Mouse (Mus musculus): Measurements from ENCODE around the gene Ang. TPM values are rescaled to one million over a fixed set of nuclear protein-coding genes. Genes with fewer than 3 reads are reported as not detected.
"Not testable (repeated sequence)": the region's sequence is repeated elsewhere in the genome, so short reads cannot be mapped to it uniquely, and the experiment has no call there.

Gene Ang
- polyA plus RNA-seq, 1 experiment from 2014 or later, result 2.8 TPM

- Histone ChIP-seq H3K4me2 (replicated peaks; ENCODE audit: low read depth, low read length) (no peak overlapping the region), H3K27me3 (ENCODE audit: control insufficient read depth, insufficient read depth, low read length) (no peaks in the 10 kb centered on the region), H3K4me3 (ENCODE audit: low read depth, low read length) (no peak overlapping the region), H3K36me3 (ENCODE audit: control insufficient read depth, insufficient read depth, low read length) (no peaks in the 10 kb centered on the region), H3K27ac (ENCODE audit: low read depth, low read length) (no peak overlapping the region), H3K9ac (ENCODE audit: low read depth, low read length) (no peak overlapping the region), H3K9me3 (ENCODE audit: control insufficient read depth, low read length) (no peaks in the 10 kb centered on the region), H3K4me1 (replicated peaks; ENCODE audit: control insufficient read depth, insufficient read depth, low read length) (no peaks in the 10 kb centered on the region)
- 47% methylated on average over 3 of the region's 3 CpGs for WGBS
- ATAC-seq (ENCODE audit: low FRiP score) (no peak), DNase-seq (ENCODE audit: low spot score) (no peak)
Observed at GRCm38 (mm10) chr14:51093496-51093895, 2.5 kb downstream of the Ang start.

- Histone ChIP-seq H3K27me3 (ENCODE audit: control insufficient read depth, insufficient read depth, low read length) (no peaks in the 10 kb centered on the region), H3K4me2 (replicated peaks; ENCODE audit: low read depth, low read length) (no peak overlapping the region), H3K27ac (ENCODE audit: low read depth, low read length) (no peak overlapping the region), H3K9ac (ENCODE audit: low read depth, low read length) (no peak overlapping the region), H3K9me3 (ENCODE audit: control insufficient read depth, low read length) (no peaks in the 10 kb centered on the region), H3K4me3 (ENCODE audit: low read depth, low read length) (no peak overlapping the region), H3K36me3 (ENCODE audit: control insufficient read depth, insufficient read depth, low read length) (no peaks in the 10 kb centered on the region), H3K4me1 (replicated peaks; ENCODE audit: control insufficient read depth, insufficient read depth, low read length) (no peaks in the 10 kb centered on the region)
- ATAC-seq (ENCODE audit: low FRiP score) (no peak), DNase-seq (ENCODE audit: low spot score) (no peak)
- 83% methylated on average over 5 of the region's 5 CpGs for WGBS
Observed at GRCm38 (mm10) chr14:51094096-51094875, 3.3 kb downstream of the Ang start.

GRCm38 (mm10) chr14:51094921-51095320 lies 4.0 kb downstream of the Ang start:
- no peak overlapping the region for H3K4me3 ChIP-seq (ENCODE audit: low read depth, low read length)
- H3K9me3 ChIP-seq (ENCODE audit: control insufficient read depth, low read length), result no peaks in the 10 kb centered on the region
- WGBS, result 79% methylated on average over 9 of the region's 9 CpGs
- DNase-seq (ENCODE audit: low spot score), result no peak
- no peak for ATAC-seq (ENCODE audit: low FRiP score)
- no peaks in the 10 kb centered on the region for H3K36me3 ChIP-seq (ENCODE audit: control insufficient read depth, insufficient read depth, low read length)
- no peaks in the 10 kb centered on the region for H3K4me1 ChIP-seq (replicated peaks; ENCODE audit: control insufficient read depth, insufficient read depth, low read length)
- no peak overlapping the region for H3K9ac ChIP-seq (ENCODE audit: low read depth, low read length)
- H3K27ac ChIP-seq (ENCODE audit: low read depth, low read length), result no peak overlapping the region
- no peaks in the 10 kb centered on the region for H3K27me3 ChIP-seq (ENCODE audit: control insufficient read depth, insufficient read depth, low read length)
- no peak overlapping the region for H3K4me2 ChIP-seq (replicated peaks; ENCODE audit: low read depth, low read length)

GRCm38 (mm10) chr14:51095736-51096524 lies 5.0 kb downstream of the Ang start:
- no peaks in the 10 kb centered on the region for H3K9me3 ChIP-seq (ENCODE audit: control insufficient read depth, low read length)
- no peak overlapping the region for H3K27ac ChIP-seq (ENCODE audit: low read depth, low read length)
- no peak overlapping the region for H3K4me3 ChIP-seq (ENCODE audit: low read depth, low read length)
- ATAC-seq (ENCODE audit: low FRiP score) (no peak), DNase-seq (ENCODE audit: low spot score) (no peak)
- no peak overlapping the region for H3K9ac ChIP-seq (ENCODE audit: low read depth, low read length)
- WGBS, result 77% methylated on average over 9 of the region's 9 CpGs
- H3K27me3 ChIP-seq (ENCODE audit: control insufficient read depth, insufficient read depth, low read length), result no peaks in the 10 kb centered on the region
- H3K4me1 ChIP-seq (replicated peaks; ENCODE audit: control insufficient read depth, insufficient read depth, low read length), result no peaks in the 10 kb centered on the region
- H3K36me3 ChIP-seq (ENCODE audit: control insufficient read depth, insufficient read depth, low read length), result no peaks in the 10 kb centered on the region
- H3K4me2 ChIP-seq (replicated peaks; ENCODE audit: low read depth, low read length), result no peak overlapping the region

- not testable (repeated sequence) for H3K36me3 ChIP-seq (ENCODE audit: control insufficient read depth, insufficient read depth, low read length); H3K4me2 ChIP-seq (replicated peaks; ENCODE audit: low read depth, low read length); H3K4me3 ChIP-seq (ENCODE audit: low read depth, low read length); H3K27me3 ChIP-seq (ENCODE audit: control insufficient read depth, insufficient read depth, low read length); H3K4me1 ChIP-seq (replicated peaks; ENCODE audit: control insufficient read depth, insufficient read depth, low read length); H3K9me3 ChIP-seq (ENCODE audit: control insufficient read depth, low read length); H3K9ac ChIP-seq (ENCODE audit: low read depth, low read length); H3K27ac ChIP-seq (ENCODE audit: low read depth, low read length)
- WGBS, result 47% methylated on average over 1 of the region's 1 CpGs
- ATAC-seq (ENCODE audit: low FRiP score) (peak; percentile 33; the same call in 1 of the 2 replicates), DNase-seq (ENCODE audit: low spot score) (peak; percentile 61)
Observed at GRCm38 (mm10) chr14:51098300-51098699, 7.3 kb downstream of the Ang start.

GRCm38 (mm10) chr14:51098921-51099320 lies 8.0 kb downstream of the Ang start:
- no peak overlapping the region for H3K4me3 ChIP-seq (ENCODE audit: low read depth, low read length)
- no peaks in the 10 kb centered on the region for H3K27me3 ChIP-seq (ENCODE audit: control insufficient read depth, insufficient read depth, low read length)

GRCm38 (mm10) chr14:51101284-51101683 lies 10.3 kb downstream of the Ang start:
- no peak overlapping the region for H3K27ac ChIP-seq (ENCODE audit: low read depth, low read length)
- H3K36me3 ChIP-seq (ENCODE audit: control insufficient read depth, insufficient read depth, low read length), result no peaks in the 10 kb centered on the region
- no peaks in the 10 kb centered on the region for H3K9me3 ChIP-seq (ENCODE audit: control insufficient read depth, low read length)
- ATAC-seq (ENCODE audit: low FRiP score) (no peak), DNase-seq (ENCODE audit: low spot score) (no peak)
- no peak overlapping the region for H3K9ac ChIP-seq (ENCODE audit: low read depth, low read length)
- no peaks in the 10 kb centered on the region for H3K4me1 ChIP-seq (replicated peaks; ENCODE audit: control insufficient read depth, insufficient read depth, low read length)
- H3K4me3 ChIP-seq (ENCODE audit: low read depth, low read length), result no peak overlapping the region
- H3K27me3 ChIP-seq (ENCODE audit: control insufficient read depth, insufficient read depth, low read length), result no peaks in the 10 kb centered on the region
- no peak overlapping the region for H3K4me2 ChIP-seq (replicated peaks; ENCODE audit: low read depth, low read length)
- 81% methylated on average over 9 of the region's 9 CpGs for WGBS

More at GRCm38 (mm10) chr14:51098921-51099320, 8.0 kb downstream of the Ang start:
- Histone ChIP-seq H3K36me3 (ENCODE audit: control insufficient read depth, insufficient read depth, low read length) (no peaks in the 10 kb centered on the region), H3K4me2 (replicated peaks; ENCODE audit: low read depth, low read length) (no peak overlapping the region), H3K9ac (ENCODE audit: low read depth, low read length) (no peak overlapping the region), H3K4me1 (replicated peaks; ENCODE audit: control insufficient read depth, insufficient read depth, low read length) (no peaks in the 10 kb centered on the region), H3K27ac (ENCODE audit: low read depth, low read length) (no peak overlapping the region), H3K9me3 (ENCODE audit: control insufficient read depth, low read length) (no peaks in the 10 kb centered on the region)
- WGBS, result 96% methylated on average over 11 of the region's 11 CpGs
- no peak for ATAC-seq (ENCODE audit: low FRiP score)
- no peak for DNase-seq (ENCODE audit: low spot score)

GRCm38 (mm10) chr14:51103217-51103616 lies 12.3 kb downstream of the Ang start:
- H3K4me1 ChIP-seq (replicated peaks; ENCODE audit: control insufficient read depth, insufficient read depth, low read length), result no peaks in the 10 kb centered on the region
- no peaks in the 10 kb centered on the region for H3K36me3 ChIP-seq (ENCODE audit: control insufficient read depth, insufficient read depth, low read length)
- H3K27ac ChIP-seq (ENCODE audit: low read depth, low read length), result no peak overlapping the region
- no peak overlapping the region for H3K4me2 ChIP-seq (replicated peaks; ENCODE audit: low read depth, low read length)
- no peaks in the 10 kb centered on the region for H3K27me3 ChIP-seq (ENCODE audit: control insufficient read depth, insufficient read depth, low read length)
- WGBS, result 64% methylated on average over 3 of the region's 3 CpGs
- ATAC-seq (ENCODE audit: low FRiP score) (peak; percentile 56; the same call in 1 of the 2 replicates), DNase-seq (ENCODE audit: low spot score) (peak; percentile 78)
- H3K9me3 ChIP-seq (ENCODE audit: control insufficient read depth, low read length), result no peaks in the 10 kb centered on the region
- H3K9ac ChIP-seq (ENCODE audit: low read depth, low read length), result no peak overlapping the region
- H3K4me3 ChIP-seq (ENCODE audit: low read depth, low read length), result no peak overlapping the region

All from hindbrain, embryonic 11.5 days (tissue).